Mouse (Mus musculus) midbrain, postnatal 0 days (tissue): ENCODE data around the gene Prrc2b. TPM values are rescaled to one million over a fixed set of nuclear protein-coding genes. Genes with fewer than 3 reads are reported as not detected.

ENCODE experiments used
- ATAC-seq: fragments of 200-750 bp; cut with Nextera tagmentation; 2 replicates; pipeline ENCODE4 v1.8.0; 2017; ENCODE audit warnings: moderate number of reproducible peaks, mild to moderate bottlenecking, moderate TSS enrichment, moderate library complexity; ENCODE audit not compliant: low FRiP score
- DNase-seq: peaks from one replicate; pipeline ENCODE4 v3.0.0-alpha.2; 2015; ENCODE audit warnings: low spot score
- H3K27ac ChIP-seq: fragments of 300-500 bp; sonication (generic); 2 replicates; pipeline ENCODE4 v1.5.1; 2014; ENCODE audit warnings: low read depth, mild to moderate bottlenecking, low read length, mixed read lengths
- H3K27me3 ChIP-seq: fragments of 300-500 bp; sonication (generic); 2 replicates; pipeline ENCODE4 v1.6.1; 2014; ENCODE audit warnings: low read length, control low read depth, mixed read lengths; ENCODE audit not compliant: insufficient read depth
- H3K36me3 ChIP-seq: fragments of 300-500 bp; sonication (generic); 2 replicates; pipeline ENCODE4 v1.6.1; 2014; ENCODE audit warnings: low read length, control low read depth, mixed read lengths; ENCODE audit not compliant: insufficient read depth
- H3K4me1 ChIP-seq: fragments of 300-500 bp; sonication (generic); 2 replicates; pipeline ENCODE4 v1.6.1; 2014; ENCODE audit warnings: mild to moderate bottlenecking, control low read depth, antibody characterized with exemption, low read length, mixed read lengths; ENCODE audit not compliant: insufficient read depth
- H3K4me2 ChIP-seq: fragments of 300-500 bp; sonication (generic); 2 replicates; pipeline ENCODE4 v1.6.1; 2014; ENCODE audit warnings: low read depth, mild to moderate bottlenecking, low read length, mixed read lengths; ENCODE audit not compliant: poor library complexity, severe bottlenecking
- H3K4me3 ChIP-seq: fragments of 300-500 bp; sonication (generic); 2 replicates; pipeline ENCODE4 v1.5.1; 2014; ENCODE audit warnings: low read depth, mild to moderate bottlenecking, low read length, moderate library complexity
- H3K9ac ChIP-seq: fragments of 300-500 bp; sonication (generic); replicated peaks from 2 replicates; pipeline ENCODE4 v1.6.1; 2014; ENCODE audit warnings: mild to moderate bottlenecking, low read length, moderate library complexity, mixed read lengths; ENCODE audit not compliant: poor library complexity, severe bottlenecking
- H3K9me3 ChIP-seq: fragments of 300-500 bp; sonication (generic); 2 replicates; pipeline ENCODE4 v1.6.1; 2016; ENCODE audit warnings: low read length, control low read depth
- CTCF ChIP-seq: IDR thresholded peaks from 2 replicates; pipeline ENCODE4 v1.5.1; 2016; ENCODE audit warnings: antibody characterized with exemption, mild to moderate bottlenecking
- WGBS: fragments of 180-500 bp; shearing (Covaris S2); extraction: QIAGEN DNeasy Blood & Tissue Kit; methylation state at CpG from one replicate; pipeline ENCODE4 v1.1.7; 2014; 5-methylcytosine and 5-hydroxymethylcytosine counted together
- polyA plus RNA-seq: library from polyadenylated mRNA; unstranded; fragments of >200 nt; fragmentation: Nextera tagmentation; extraction: Ambion mirVana; gene quantifications from 2 replicates; pipeline ENCODE4 v1.2.1, GENCODE M21; 2015
- total RNA-seq: library from RNA; depleted of rRNA; stranded (reverse); fragments of >200 nt; gene quantifications from 2 replicates; pipeline ENCODE4 v1.2.3, GENCODE M21; 2014

The Prrc2b gene
- total and polyA plus RNA-seq, 2 experiments from 2014 or later: 65.9 to 164 TPM

GRCm38 (mm10) chr2:32141602-32142001 lies 9.3 kb upstream of the Prrc2b start:
- H3K9ac ChIP-seq: no peak overlapping the region
- DNase-seq (no peak), ATAC-seq (no peak)
- H3K4me3 ChIP-seq: no peak overlapping the region
- no peak overlapping the region for H3K27ac ChIP-seq
- H3K4me1 ChIP-seq: no peaks in the 10 kb centered on the region
- TF ChIP-seq CTCF: no peak
- H3K27me3 ChIP-seq: no peaks in the 10 kb centered on the region
- H3K36me3 ChIP-seq: no peaks in the 10 kb centered on the region; the same call in 1 of the 2 replicates
- 82% methylated on average over 6 of the region's 6 CpGs for WGBS
- no peaks in the 10 kb centered on the region for H3K9me3 ChIP-seq
- no peak overlapping the region for H3K4me2 ChIP-seq

- H3K9me3 ChIP-seq: no peaks in the 10 kb centered on the region
- no peak overlapping the region for H3K9ac ChIP-seq
- DNase-seq (no peak), ATAC-seq (no peak)
- H3K36me3 ChIP-seq: no peaks in the 10 kb centered on the region; the same call in 1 of the 2 replicates
- 67% methylated on average over 6 of the region's 6 CpGs for WGBS
- H3K4me2 ChIP-seq: no peak overlapping the region
- no peak overlapping the region for H3K4me3 ChIP-seq
- no peak for TF ChIP-seq CTCF
- H3K4me1 ChIP-seq: no peaks in the 10 kb centered on the region
- H3K27me3 ChIP-seq: no peaks in the 10 kb centered on the region
- H3K27ac ChIP-seq: no peak overlapping the region
Observed at GRCm38 (mm10) chr2:32142368-32142767, 8.5 kb upstream of the Prrc2b start.

GRCm38 (mm10) chr2:32144633-32145032 lies 6.2 kb upstream of the Prrc2b start:
- DNase-seq (no peak), ATAC-seq (no peak)
- no peak overlapping the region for H3K4me2 ChIP-seq
- H3K4me3 ChIP-seq: no peak overlapping the region
- 90% methylated on average over 5 of the region's 5 CpGs for WGBS
- no peaks in the 10 kb centered on the region for H3K9me3 ChIP-seq
- TF ChIP-seq CTCF: no peak
- H3K9ac ChIP-seq: no peak overlapping the region
- no peak overlapping the region for H3K27ac ChIP-seq
- no peaks in the 10 kb centered on the region for H3K4me1 ChIP-seq
- no peaks in the 10 kb centered on the region for H3K27me3 ChIP-seq
- no peaks in the 10 kb centered on the region; the same call in 1 of the 2 replicates for H3K36me3 ChIP-seq

DNA sequence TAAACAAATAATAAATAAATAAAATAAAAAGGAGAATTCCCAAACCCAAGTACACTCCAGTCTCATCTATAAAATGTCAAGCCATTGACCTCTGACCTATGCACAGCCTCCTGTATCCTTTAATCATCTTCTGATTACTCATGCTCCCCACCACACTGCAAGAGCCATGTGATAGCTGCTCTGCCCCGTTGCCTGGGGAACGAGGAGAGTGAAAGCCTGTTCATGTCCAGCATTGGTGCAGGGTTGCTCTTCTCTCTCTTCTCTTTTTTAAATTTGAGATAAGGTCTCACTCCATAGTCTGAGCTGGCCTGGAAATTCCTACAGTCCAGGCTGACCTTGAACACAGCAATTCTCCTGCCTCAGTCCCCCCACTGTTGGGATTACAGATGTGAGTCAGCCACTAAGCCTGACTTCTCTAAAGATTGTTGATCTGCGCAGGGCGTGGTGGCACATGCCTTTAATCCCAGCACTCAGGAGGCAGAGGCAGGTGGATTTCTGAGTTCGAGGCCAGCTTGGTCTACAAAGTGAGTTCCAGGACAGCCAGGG lies 4.2 kb upstream of the Prrc2b start:
- DNase-seq: no peak

DNA sequence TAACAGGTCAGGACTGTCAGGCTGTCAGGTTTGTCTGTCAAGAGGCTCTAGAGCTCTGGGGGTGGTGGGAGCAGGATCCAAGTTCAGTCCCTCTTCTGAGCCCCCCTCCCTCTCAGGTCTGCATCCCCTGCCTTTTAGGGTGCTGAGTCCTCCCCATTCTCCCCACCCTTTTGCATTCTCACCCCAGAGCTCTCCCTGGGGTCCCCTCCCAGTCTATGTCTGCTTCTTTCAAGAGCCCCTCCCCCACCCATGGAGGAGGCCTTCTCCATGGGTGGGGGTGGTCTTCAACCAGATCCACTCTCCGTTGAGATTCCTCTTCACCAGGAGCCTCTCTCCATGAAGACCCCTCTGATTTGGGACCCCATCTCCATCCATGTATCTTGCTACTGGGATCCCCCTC lies 747 bp upstream of the Prrc2b start:
- TF ChIP-seq CTCF: no peak
- Histone ChIP-seq H3K27me3 (no peaks in the 10 kb centered on the region), H3K4me1 (peaks cover 9% of the 10 kb centered on the region; the same call in 1 of the 2 replicates), H3K4me3 (peak overlapping the region; percentile 77), H3K9ac (peak overlapping the region; percentile 97), H3K27ac (peak overlapping the region; percentile 99), H3K4me2 (peak overlapping the region; percentile 92), H3K9me3 (no peaks in the 10 kb centered on the region), H3K36me3 (no peaks in the 10 kb centered on the region)
- DNase-seq: no peak
- 9% methylated on average over 1 of the region's 1 CpGs for WGBS
- no peak for ATAC-seq

More for the DNA sequence above, 4.2 kb upstream of the Prrc2b start:
- 65% methylated on average over 5 of the region's 5 CpGs for WGBS
- H3K27ac ChIP-seq: no peak overlapping the region
- no peak overlapping the region for H3K4me3 ChIP-seq
- H3K9ac ChIP-seq: no peak overlapping the region
- H3K27me3 ChIP-seq: no peaks in the 10 kb centered on the region
- no peaks in the 10 kb centered on the region for H3K36me3 ChIP-seq
- H3K9me3 ChIP-seq: no peaks in the 10 kb centered on the region
- H3K4me1 ChIP-seq: no peaks in the 10 kb centered on the region
- no peak for TF ChIP-seq CTCF
- ATAC-seq: no peak
- no peak overlapping the region for H3K4me2 ChIP-seq

DNA sequence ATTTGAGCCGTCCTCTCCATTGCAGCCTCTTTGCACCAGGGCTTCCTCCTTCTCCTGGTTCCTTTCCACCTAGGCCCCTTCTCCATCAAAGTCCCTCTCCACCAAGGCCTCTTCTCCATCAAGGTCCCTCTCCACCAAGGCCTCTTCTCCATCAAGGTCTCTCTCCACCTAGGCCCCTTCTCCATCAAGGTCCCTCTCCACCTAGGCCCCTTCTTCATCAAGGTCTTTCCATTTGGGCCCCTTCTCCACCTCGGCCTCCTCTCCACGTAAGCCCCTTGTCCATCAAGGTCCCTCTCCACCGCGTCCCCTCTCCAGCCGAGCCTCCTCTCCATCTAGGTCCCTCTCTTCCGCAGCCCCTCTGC lies 339 bp upstream of the Prrc2b start:
- H3K9ac ChIP-seq: peak overlapping the region; percentile 97
- peak overlapping the region; percentile 99 for H3K27ac ChIP-seq
- H3K9me3 ChIP-seq: no peaks in the 10 kb centered on the region
- no peak; the same call in 1 of the 2 replicates for ATAC-seq
- WGBS: 4% methylated on average over 7 of the region's 7 CpGs
- peak overlapping the region; percentile 77 for H3K4me3 ChIP-seq
- no peaks in the 10 kb centered on the region for H3K27me3 ChIP-seq
- DNase-seq: no peak
- H3K36me3 ChIP-seq: no peaks in the 10 kb centered on the region
- H3K4me1 ChIP-seq: peaks cover 13% of the 10 kb centered on the region; the same call in 1 of the 2 replicates
- peak overlapping the region; percentile 92 for H3K4me2 ChIP-seq
- TF ChIP-seq CTCF: no peak
